Mouse (Mus musculus): ENCODE data around the gene Ltb. TPM values are rescaled to one million over a fixed set of nuclear protein-coding genes. Genes with fewer than 3 reads are reported as not detected.

Gene Ltb
- total and polyA plus RNA-seq, 3 experiments = 1.1 to 1.5 TPM; not detected in 1

GRCm38 (mm10) chr17:35195631-35196320 is 1.5 kb downstream of the Ltb start (continued):
- peak in 1 of 2 experiments; percentile 18; a peak in 2 of 4 replicates for TF ChIP-seq EP300 (IDR thresholded peaks at IDR 0.05; ENCODE audit: low read depth in 1 of 2, low read length in 2 of 2)
- peak; percentile 47 for TF ChIP-seq ZC3H11A (IDR thresholded peaks at IDR 0.05; ENCODE audit: low read depth, low read length)
- no peak for TF ChIP-seq CHD1 (IDR thresholded peaks at IDR 0.05; ENCODE audit: low read depth, low read length)
- TF ChIP-seq POLR2A (IDR thresholded peaks at IDR 0.05; ENCODE audit: control insufficient read depth in 1 of 2, insufficient read depth in 1 of 2, low read depth in 1 of 2, low read length in 2 of 2, poor library complexity in 1 of 2) = peak in 1 of 2 experiments; percentile 42; a peak in 2 of 4 replicates
- TF ChIP-seq USF2 (IDR thresholded peaks at IDR 0.05; ENCODE audit: borderline replicate concordance in 1 of 2, insufficient read depth in 1 of 2, low read depth in 1 of 2, low read length in 2 of 2) = no peak
- no peak for TF ChIP-seq E2F4 (IDR thresholded peaks at IDR 0.05; ENCODE audit: borderline replicate concordance, low read depth, low read length)
- no peak for TF ChIP-seq ELF1 (IDR thresholded peaks at IDR 0.05; ENCODE audit: low read depth, low read length)
- peak; percentile 74 for TF ChIP-seq SIN3A (IDR thresholded peaks at IDR 0.05; ENCODE audit: low read length)
- TF ChIP-seq ETS1 (IDR thresholded peaks at IDR 0.05; ENCODE audit: low read depth, low read length) = peak; percentile 42; the same call in 1 of the 2 replicates
- TF ChIP-seq TAL1 (IDR thresholded peaks at IDR 0.05; ENCODE audit: low read length) = no peak
- TF ChIP-seq MYB (IDR thresholded peaks at IDR 0.05; ENCODE audit: low read depth, low read length) = no peak
- TF ChIP-seq JUND (IDR thresholded peaks at IDR 0.05; ENCODE audit: low read depth, low read length) = no peak
- TF ChIP-seq TBP (IDR thresholded peaks at IDR 0.05; ENCODE audit: low read depth, low read length) = no peak
- TF ChIP-seq MEF2A (IDR thresholded peaks at IDR 0.05; ENCODE audit: extremely low read depth, insufficient replicate concordance, low read depth, low read length, poor library complexity, severe bottlenecking) = no peak
- TF ChIP-seq HCFC1 (IDR thresholded peaks at IDR 0.05; ENCODE audit: low read depth, low read length) = peak; percentile 29; the same call in 1 of the 2 replicates
- TF ChIP-seq GATA1 (IDR thresholded peaks at IDR 0.05; ENCODE audit: low read depth, low read length) = no peak
- no peak for TF ChIP-seq ZNF384 (IDR thresholded peaks at IDR 0.05; ENCODE audit: low read depth, low read length)
- no peak; the same call in 1 of the 2 replicates for TF ChIP-seq MXI1 (IDR thresholded peaks at IDR 0.05; ENCODE audit: low read depth, low read length)
- peak; percentile 51 for TF ChIP-seq RAD21 (IDR thresholded peaks at IDR 0.05; ENCODE audit: low read depth, low read length)

- peak overlapping the region; percentile 5; the same call in 1 of the 2 replicates for H3K27ac ChIP-seq (ENCODE audit: control insufficient read depth, low read depth, low read length)
- peak overlapping the region; percentile 71 for H3K9ac ChIP-seq (ENCODE audit: control insufficient read depth, low read depth, low read length, poor library complexity, severe bottlenecking)
- DNase-seq (ENCODE audit: low read depth, low spot score) = peak; percentile 48
- H3K36me3 ChIP-seq (ENCODE audit: control insufficient read depth in 1 of 2, insufficient read depth in 2 of 2, low read length in 2 of 2) = peaks cover 0 to 17% of the 10 kb centered on the region in 2 experiments; a peak in 2 of 4 replicates
- no peaks in the 10 kb centered on the region for H3K27me3 ChIP-seq (ENCODE audit: control insufficient read depth in 1 of 2, insufficient read depth in 2 of 2, low read length in 2 of 2)
- TF ChIP-seq RAD21 (IDR thresholded peaks at IDR 0.05; ENCODE audit: low read depth, low read length) (no peak), TCF12 (IDR thresholded peaks at IDR 0.05; ENCODE audit: low read depth, low read length) (no peak), CTCF (IDR thresholded peaks at IDR 0.05 in 2 of 3, conservative IDR thresholded peaks at IDR 0.05 in 1 of 3; ENCODE audit: control insufficient read depth in 1 of 3, insufficient read depth in 1 of 3, low read depth in 2 of 3, low read length in 3 of 3, poor library complexity in 1 of 3, severe bottlenecking in 1 of 3) (no peak), GABPA (IDR thresholded peaks at IDR 0.05; ENCODE audit: low read depth, low read length) (no peak), JUND (IDR thresholded peaks at IDR 0.05; ENCODE audit: low read depth, low read length) (no peak), NELFE (IDR thresholded peaks at IDR 0.05; ENCODE audit: low read depth, low read length) (no peak), TBP (IDR thresholded peaks at IDR 0.05; ENCODE audit: low read depth, low read length) (no peak), ELF1 (IDR thresholded peaks at IDR 0.05; ENCODE audit: low read depth, low read length) (no peak), UBTF (IDR thresholded peaks at IDR 0.05; ENCODE audit: borderline replicate concordance, insufficient read depth, low read depth, low read length) (no peak), MAX (IDR thresholded peaks at IDR 0.05; ENCODE audit: low read length) (peak; percentile 22; the same call in 1 of the 2 replicates), ZKSCAN1 (IDR thresholded peaks at IDR 0.05; ENCODE audit: low read depth, low read length) (no peak), MYB (IDR thresholded peaks at IDR 0.05; ENCODE audit: low read depth, low read length) (no peak), SIN3A (IDR thresholded peaks at IDR 0.05; ENCODE audit: low read length) (no peak), CHD1 (IDR thresholded peaks at IDR 0.05; ENCODE audit: low read depth, low read length) (no peak), MXI1 (IDR thresholded peaks at IDR 0.05; ENCODE audit: low read depth, low read length) (peak; percentile 29; the same call in 1 of the 2 replicates), MAZ (IDR thresholded peaks at IDR 0.05; ENCODE audit: low read depth, low read length) (no peak)
- no peaks in the 10 kb centered on the region for H3K9me3 ChIP-seq (replicated peaks; ENCODE audit: insufficient read depth, low read length)
- H3K4me3 ChIP-seq (ENCODE audit: control insufficient read depth in 1 of 2, insufficient read depth in 1 of 2, low read depth in 2 of 2, low read length in 2 of 2) = peak overlapping the region; percentile 71 to 74
- H3K4me1 ChIP-seq (ENCODE audit: control insufficient read depth in 1 of 2, insufficient read depth in 2 of 2, low read length in 2 of 2) = peaks cover 13 to 26% of the 10 kb centered on the region in 2 experiments
- H3K79me2 ChIP-seq (ENCODE audit: control insufficient read depth, insufficient read depth, low read length, poor library complexity) = peaks cover 5% of the 10 kb centered on the region; the same call in 1 of the 2 replicates
Observed at GRCm38 (mm10) chr17:35196321-35196641, 2.0 kb downstream of the Ltb start.
